Mouse (Mus musculus) liver, embryonic 16.5 days (tissue): ENCODE data around the gene Nfix. TPM values are rescaled to one million over a fixed set of nuclear protein-coding genes. Genes with fewer than 3 reads are reported as not detected.

Experiments used
- ATAC-seq: fragments of 200-750 bp; cut with Nextera tagmentation; 2 replicates; pipeline ENCODE4 v1.8.0; 2017; ENCODE audit warnings: low read depth, mild to moderate bottlenecking, moderate number of reproducible peaks, moderate library complexity
- H3K27ac ChIP-seq: fragments of 300-500 bp; sonication (generic); 2 replicates; pipeline ENCODE4 v1.5.1; 2014; ENCODE audit warnings: mild to moderate bottlenecking, low read length
- H3K27me3 ChIP-seq: fragments of 300-500 bp; sonication (generic); 2 replicates; pipeline ENCODE4 v1.6.1; 2014; ENCODE audit warnings: low read depth, low read length, mixed read lengths; ENCODE audit not compliant: control insufficient read depth, insufficient read depth
- H3K36me3 ChIP-seq: fragments of 300-500 bp; sonication (generic); 2 replicates; pipeline ENCODE4 v1.6.1; 2014; ENCODE audit warnings: mild to moderate bottlenecking; ENCODE audit not compliant: control insufficient read depth, insufficient read depth
- H3K4me1 ChIP-seq: fragments of 300-500 bp; sonication (generic); 2 replicates; pipeline ENCODE4 v1.6.1; 2014; ENCODE audit warnings: low read depth, low read length, mixed read lengths; ENCODE audit not compliant: control insufficient read depth
- H3K4me2 ChIP-seq: fragments of 300-500 bp; sonication (generic); 2 replicates; pipeline ENCODE4 v1.6.1; 2014; ENCODE audit warnings: low read depth, low read length, mixed read lengths
- H3K4me3 ChIP-seq: fragments of 300-500 bp; sonication (generic); 2 replicates; pipeline ENCODE4 v1.5.1; 2014; ENCODE audit warnings: low read depth, mild to moderate bottlenecking, low read length
- H3K9ac ChIP-seq: fragments of 300-500 bp; sonication (generic); 2 replicates; pipeline ENCODE4 v1.6.1; 2014; ENCODE audit warnings: low read depth, low read length
- H3K9me3 ChIP-seq: fragments of 300-500 bp; sonication (generic); replicated peaks from 2 replicates; pipeline ENCODE4 v1.6.1; 2016; ENCODE audit warnings: low read length; ENCODE audit not compliant: control insufficient read depth
- WGBS: fragments of 180-500 bp; shearing (Covaris S2); extraction: QIAGEN DNeasy Blood & Tissue Kit; methylation state at CpG from one replicate; pipeline ENCODE4 v1.1.7; 2014; ENCODE audit not compliant: insufficient replicate concordance; 5-methylcytosine and 5-hydroxymethylcytosine counted together
- polyA plus RNA-seq: library from polyadenylated mRNA; unstranded; fragments of >200 nt; fragmentation: Nextera tagmentation; extraction: Ambion mirVana; gene quantifications from 2 replicates; pipeline ENCODE4 v1.2.1, GENCODE M21; 2015

Gene Nfix
- polyA plus RNA-seq, 1 experiment from 2014 or later: 2.0 TPM

DNA sequence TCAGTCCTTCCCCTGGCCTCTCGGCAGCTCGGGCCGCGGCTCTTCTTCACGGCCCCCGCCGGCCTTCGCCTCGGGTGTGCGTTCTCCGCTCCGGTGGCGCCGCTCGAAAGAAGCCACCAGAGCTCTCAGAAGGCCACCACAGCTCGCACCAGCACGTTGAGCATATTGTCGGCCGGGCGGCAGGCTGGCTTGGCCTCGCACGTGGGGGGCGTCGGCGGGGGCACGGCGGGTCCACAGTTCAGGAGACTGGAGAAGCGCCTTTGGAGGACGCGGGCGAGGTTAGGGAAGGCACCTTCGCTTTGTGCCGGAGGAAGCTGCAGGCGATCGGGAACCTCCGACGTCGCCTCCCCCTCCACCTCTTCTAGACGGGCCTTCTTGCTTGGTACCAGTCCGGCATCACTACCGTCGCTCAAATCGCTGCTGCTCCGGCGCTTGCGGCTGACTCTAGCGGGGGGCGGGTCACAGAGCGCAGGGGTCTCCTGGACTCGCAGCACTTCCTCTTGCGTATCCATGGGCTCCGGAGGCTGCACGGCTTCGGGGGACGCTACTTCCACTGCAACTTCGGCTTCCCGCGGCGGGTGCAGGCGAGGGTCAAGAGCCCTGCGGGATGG, 138.1 kb downstream of the Nfix start:
- Histone ChIP-seq H3K36me3 (no peaks in the 10 kb centered on the region), H3K9me3 (no peaks in the 10 kb centered on the region), H3K9ac (peak overlapping the region; percentile 86), H3K4me1 (peaks cover 58% of the 10 kb centered on the region), H3K27me3 (no peaks in the 10 kb centered on the region), H3K4me2 (peak overlapping the region; percentile 99), H3K4me3 (peak overlapping the region; percentile 81), H3K27ac (peak overlapping the region; percentile 97)
- WGBS: under 1% methylated on average over 61 of the region's 61 CpGs
- 0 out of 2 replicates have a peak, but pooled peaks have one; percentile 0 for ATAC-seq

DNA sequence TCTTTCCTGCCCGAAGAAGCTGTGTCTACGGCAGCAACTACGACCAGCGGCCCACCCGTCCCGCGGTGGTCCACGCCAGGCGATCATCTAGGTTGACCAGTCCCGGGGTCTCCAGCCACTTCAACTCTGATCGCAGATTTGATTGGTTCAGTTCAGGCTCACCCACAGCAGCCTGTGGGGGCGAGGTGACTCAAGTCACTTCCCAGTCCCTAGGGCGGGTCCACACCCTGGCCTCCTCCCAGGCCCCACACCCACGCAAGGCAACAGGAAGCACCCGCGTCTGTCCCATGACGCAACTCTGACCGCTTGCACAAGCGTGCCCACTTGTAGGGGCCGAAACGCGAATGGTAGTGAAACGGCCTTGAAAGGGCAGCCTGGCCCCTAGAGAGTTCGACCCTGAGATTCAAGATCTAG, 138.7 kb downstream of the Nfix start:
- Histone ChIP-seq H3K4me1 (peaks cover 64% of the 10 kb centered on the region), H3K4me3 (peak overlapping the region; percentile 81), H3K36me3 (no peaks in the 10 kb centered on the region), H3K4me2 (peak overlapping the region; percentile 99), H3K27me3 (no peaks in the 10 kb centered on the region), H3K27ac (peak overlapping the region; percentile 97), H3K9me3 (no peaks in the 10 kb centered on the region), H3K9ac (peak overlapping the region; percentile 86)
- WGBS: under 1% methylated on average over 24 of the region's 24 CpGs
- peak; percentile 64 for ATAC-seq

- Histone ChIP-seq H3K9me3 (no peaks in the 10 kb centered on the region), H3K9ac (peak overlapping the region; percentile 86), H3K4me2 (peak overlapping the region; percentile 99), H3K4me3 (peak overlapping the region; percentile 81), H3K27me3 (no peaks in the 10 kb centered on the region), H3K27ac (peak overlapping the region; percentile 97), H3K36me3 (no peaks in the 10 kb centered on the region), H3K4me1 (peaks cover 65% of the 10 kb centered on the region)
- under 1% methylated on average over 20 of the region's 20 CpGs for WGBS
- ATAC-seq: no peak
These were observed 139.2 kb downstream of the Nfix start for GRCm38 (mm10) chr8:84660819-84661457.

- H3K27ac ChIP-seq: peak overlapping the region; percentile 97
- peaks cover 4% of the 10 kb centered on the region for H3K27me3 ChIP-seq
- no peaks in the 10 kb centered on the region for H3K9me3 ChIP-seq
- H3K36me3 ChIP-seq: no peaks in the 10 kb centered on the region
- peak overlapping the region; percentile 86 for H3K9ac ChIP-seq
- WGBS: 2% methylated on average over 33 of the region's 33 CpGs
- no peak for ATAC-seq
- peaks cover 65% of the 10 kb centered on the region for H3K4me1 ChIP-seq
- H3K4me2 ChIP-seq: peak overlapping the region; percentile 99
- H3K4me3 ChIP-seq: peak overlapping the region; percentile 81
These were observed 140.0 kb downstream of the Nfix start for GRCm38 (mm10) chr8:84659936-84660818.

DNA sequence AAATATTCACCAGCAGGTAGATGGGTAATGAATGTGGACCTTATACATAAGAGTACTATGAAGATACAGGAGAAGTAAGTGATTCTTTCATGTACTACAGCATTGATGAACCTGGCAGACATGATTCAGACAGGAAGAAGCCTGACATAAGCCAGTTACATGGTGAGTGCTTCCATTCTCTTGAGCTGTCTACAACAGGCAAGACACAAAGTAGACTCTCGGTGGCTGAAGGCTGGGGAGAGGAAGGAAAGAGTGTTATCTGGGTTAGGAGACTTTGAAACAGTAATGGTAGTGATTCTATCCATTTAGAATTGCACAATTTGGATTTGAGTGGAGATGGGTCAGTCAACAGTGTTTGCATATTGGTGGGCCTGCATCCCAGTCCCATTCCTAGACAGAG, 141.2 kb downstream of the Nfix start:
- Histone ChIP-seq H3K27me3 (peaks cover 4% of the 10 kb centered on the region), H3K4me2 (no peak overlapping the region), H3K27ac (peak overlapping the region; percentile 2; the same call in 1 of the 2 replicates), H3K9me3 (no peaks in the 10 kb centered on the region), H3K9ac (no peak overlapping the region), H3K4me3 (no peak overlapping the region), H3K36me3 (no peaks in the 10 kb centered on the region), H3K4me1 (peaks cover 67% of the 10 kb centered on the region)
- no peak for ATAC-seq
- 23% methylated on average over 1 of the region's 1 CpGs for WGBS

DNA sequence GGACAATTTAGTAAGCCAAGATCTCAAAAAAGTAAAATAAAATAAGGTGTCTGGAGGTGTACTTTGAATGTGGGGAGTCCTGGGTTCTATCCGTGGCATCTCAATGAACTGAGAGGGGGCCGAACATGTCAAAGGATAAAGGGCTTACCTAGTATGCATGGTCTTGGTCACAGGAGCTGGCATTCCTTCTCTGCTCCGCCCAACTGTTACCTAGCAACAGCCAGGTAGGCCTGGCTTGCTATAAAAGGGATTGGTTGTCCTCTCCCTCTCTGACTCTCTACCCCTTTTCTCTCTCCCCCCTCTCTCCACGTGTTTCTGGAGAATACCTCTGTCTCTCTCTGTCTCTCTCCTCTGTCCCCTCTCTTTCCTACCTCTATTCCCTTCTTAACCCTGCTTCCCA, 142.5 kb downstream of the Nfix start:
- Histone ChIP-seq H3K36me3 (no peaks in the 10 kb centered on the region), H3K4me1 (peaks cover 63% of the 10 kb centered on the region), H3K9me3 (no peaks in the 10 kb centered on the region), H3K27me3 (peaks cover 4% of the 10 kb centered on the region), H3K4me3 (no peak overlapping the region), H3K9ac (no peak overlapping the region), H3K27ac (peak overlapping the region; percentile 55; the same call in 1 of the 2 replicates), H3K4me2 (no peak overlapping the region)
- WGBS: 64% methylated on average over 4 of the region's 4 CpGs
- no peak for ATAC-seq

- Histone ChIP-seq H3K4me3 (peak overlapping the region; percentile 48), H3K4me2 (peak overlapping the region; percentile 69), H3K27ac (peak overlapping the region; percentile 55), H3K9me3 (no peaks in the 10 kb centered on the region), H3K27me3 (peaks cover 4% of the 10 kb centered on the region), H3K9ac (peak overlapping the region; percentile 49), H3K4me1 (peaks cover 59% of the 10 kb centered on the region), H3K36me3 (no peaks in the 10 kb centered on the region)
- ATAC-seq: no peak
These were observed 142.9 kb downstream of the Nfix start for GRCm38 (mm10) chr8:84657203-84657602.

DNA sequence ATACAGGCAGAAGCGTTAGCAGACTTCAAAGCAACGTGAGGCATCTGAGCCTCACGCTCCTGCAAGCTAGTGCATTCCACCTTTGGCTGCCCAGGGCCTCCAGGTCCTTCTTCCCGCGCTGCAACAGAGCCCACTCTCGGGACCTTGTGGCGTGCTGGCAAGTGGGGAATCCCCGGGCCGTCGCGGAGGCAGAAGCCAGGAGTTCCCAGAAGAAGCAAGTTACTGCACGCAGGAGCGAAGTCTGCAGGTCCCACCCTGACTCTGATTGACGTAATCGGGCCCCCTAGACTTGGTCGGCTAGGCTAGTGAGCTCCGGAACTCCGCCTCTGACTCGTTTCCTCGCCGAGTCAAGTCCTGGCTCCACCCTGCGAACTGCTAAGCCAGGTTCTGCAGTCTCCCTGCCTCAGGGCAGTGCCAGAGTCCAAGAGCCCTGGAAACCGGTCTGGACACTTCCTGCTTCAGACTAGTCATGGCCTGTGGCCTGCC, 143.5 kb downstream of the Nfix start:
- no peaks in the 10 kb centered on the region for H3K9me3 ChIP-seq
- no peaks in the 10 kb centered on the region for H3K36me3 ChIP-seq
- H3K4me3 ChIP-seq: peak overlapping the region; percentile 48
- under 1% methylated on average over 23 of the region's 23 CpGs for WGBS
- peak overlapping the region; percentile 66 for H3K27ac ChIP-seq
- H3K9ac ChIP-seq: peak overlapping the region; percentile 49
- peaks cover 4% of the 10 kb centered on the region for H3K27me3 ChIP-seq
- H3K4me1 ChIP-seq: peaks cover 56% of the 10 kb centered on the region
- H3K4me2 ChIP-seq: peak overlapping the region; percentile 69
- peak; percentile 59 for ATAC-seq
